Mouse (Mus musculus): ENCODE results near the gene Myt1l. TPM values are rescaled to one million over a fixed set of nuclear protein-coding genes. Genes with fewer than 3 reads are reported as not detected.

The Myt1l gene
- total RNA-seq, 2 experiments from 2014 or later = not detected

DNA sequence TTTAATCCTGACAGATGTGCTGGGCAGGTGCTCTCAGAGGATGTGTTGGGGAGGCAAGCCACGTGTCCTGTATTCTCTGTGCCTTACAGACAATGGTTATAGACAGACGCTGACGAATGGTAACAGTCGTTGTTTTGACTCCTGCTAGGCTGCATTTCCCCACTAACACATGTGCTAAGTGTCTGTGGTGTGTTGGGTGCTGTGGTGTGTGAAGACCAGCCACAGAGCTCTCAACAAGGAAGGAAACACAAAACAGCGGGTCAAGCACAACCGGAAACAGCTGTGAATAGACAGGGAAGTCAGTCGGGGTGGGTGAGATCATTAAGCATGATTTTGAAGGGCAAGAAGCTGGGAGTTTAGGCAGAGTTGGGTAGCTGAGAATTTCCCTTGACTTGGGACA, 41.1 kb downstream of the Myt1l start:
- DNase-seq = peak in 1 of 2 experiments; percentile 12

DNA sequence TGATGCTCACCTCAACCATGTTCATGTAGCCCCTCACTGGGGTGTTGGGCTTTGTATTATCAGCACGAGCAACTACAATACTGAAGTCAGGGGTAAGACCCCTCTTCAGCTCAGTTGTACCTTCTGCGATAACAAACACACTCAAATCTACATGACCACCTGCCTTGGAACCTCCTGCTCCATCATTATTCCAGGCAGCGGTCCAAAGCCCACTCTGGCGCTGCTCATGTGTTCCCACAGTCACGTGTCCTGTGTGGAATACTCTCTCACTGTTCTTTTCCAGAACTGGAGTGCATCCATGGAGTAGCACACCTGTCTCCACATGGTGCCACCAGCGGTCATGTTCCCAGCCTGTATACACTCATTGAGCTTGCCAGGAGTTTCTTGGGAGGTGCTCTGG, 42.2 kb downstream of the Myt1l start:
- DNase-seq = no peak

DNA sequence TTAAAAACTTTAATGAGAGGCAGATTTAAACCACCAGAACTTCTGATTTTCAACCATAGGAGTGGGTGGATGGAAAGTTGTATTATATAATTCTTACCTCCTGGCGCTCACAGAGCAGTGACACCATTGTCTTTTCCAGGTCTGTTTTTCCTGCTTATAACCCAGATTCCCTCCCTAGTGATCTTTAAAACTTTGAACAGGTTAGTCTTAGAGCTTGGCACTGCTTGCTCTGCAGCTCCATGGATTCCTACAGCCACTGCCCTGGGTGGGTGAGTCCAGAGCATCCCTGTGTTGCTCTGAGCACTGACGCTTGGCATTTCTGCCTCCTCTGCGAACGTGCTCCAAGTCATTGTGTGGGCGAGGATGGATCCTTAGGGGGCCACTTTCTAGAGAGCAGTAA, 43.4 kb downstream of the Myt1l start:
- DNase-seq = no peak

DNA sequence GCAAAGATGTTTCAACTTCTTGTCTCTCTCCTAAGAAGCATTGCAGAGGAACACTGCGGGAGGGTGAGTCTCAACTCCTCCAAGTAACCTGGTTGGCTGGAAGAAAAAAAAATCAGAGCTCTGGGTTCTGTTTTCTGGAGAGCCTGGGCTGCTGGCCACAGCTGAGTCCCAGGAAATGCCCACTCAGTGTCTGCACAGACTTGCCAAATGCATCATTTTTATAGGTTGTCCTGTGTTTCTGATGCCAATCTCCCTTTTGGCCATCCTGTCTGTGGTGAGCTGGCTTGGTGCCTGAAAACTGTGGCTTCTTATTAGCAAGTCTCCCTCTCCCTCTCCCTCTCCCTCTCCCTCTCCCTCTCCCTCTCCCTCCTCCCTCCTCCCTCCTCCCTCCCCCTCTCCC, 65.6 kb downstream of the Myt1l start:
- no peak for DNase-seq

- DNase-seq = no peak
Observed at GRCm38 (mm10) chr12:29599916-29600315, 71.7 kb downstream of the Myt1l start.

- no peak for DNase-seq
Observed at GRCm38 (mm10) chr12:29601223-29601622, 73.0 kb downstream of the Myt1l start.

- no peak for DNase-seq
Observed at GRCm38 (mm10) chr12:29604659-29605058, 76.5 kb downstream of the Myt1l start.

DNA sequence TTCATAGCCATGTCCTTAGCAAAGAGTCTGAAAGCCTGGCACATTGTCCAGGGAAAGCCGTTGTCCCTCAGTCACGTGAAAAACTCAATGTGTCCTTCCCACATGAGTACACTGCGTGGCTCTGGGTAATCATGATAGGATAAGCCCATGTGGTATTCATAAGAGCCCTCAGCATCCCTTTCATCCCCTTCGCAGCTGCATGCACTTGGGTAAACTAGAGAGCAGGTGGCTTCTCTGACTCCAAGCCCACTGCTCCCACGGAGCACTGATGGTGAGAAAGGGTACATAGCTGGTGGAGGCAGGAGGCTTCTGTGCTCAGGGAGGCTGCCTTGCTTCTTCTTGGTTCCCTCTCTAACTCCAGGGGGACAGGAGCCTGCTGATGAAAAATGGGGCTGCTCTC, 76.9 kb downstream of the Myt1l start:
- DNase-seq = no peak

DNA sequence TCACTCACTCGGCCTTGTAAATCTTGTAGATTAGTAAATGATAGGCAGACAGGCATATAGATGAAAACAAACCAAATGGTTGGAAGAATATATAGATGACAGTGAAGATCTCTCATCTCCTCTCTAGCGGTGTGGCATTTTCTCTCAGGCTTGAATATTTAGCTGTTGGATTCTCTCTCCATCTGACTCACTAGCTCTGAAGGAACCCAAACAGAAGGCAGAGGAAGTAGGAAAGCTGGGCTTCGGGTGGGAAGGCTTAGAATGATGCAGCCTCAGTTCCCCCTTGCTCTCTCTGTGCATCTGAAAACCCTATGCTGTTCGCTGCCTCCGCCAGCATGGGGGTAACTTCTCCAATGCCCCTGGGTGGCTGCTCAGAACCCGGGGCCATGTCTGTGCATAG, 78.0 kb downstream of the Myt1l start:
- DNase-seq = no peak

GRCm38 (mm10) chr12:29617746-29618145, 89.6 kb downstream of the Myt1l start:
- no peak for DNase-seq

DNA sequence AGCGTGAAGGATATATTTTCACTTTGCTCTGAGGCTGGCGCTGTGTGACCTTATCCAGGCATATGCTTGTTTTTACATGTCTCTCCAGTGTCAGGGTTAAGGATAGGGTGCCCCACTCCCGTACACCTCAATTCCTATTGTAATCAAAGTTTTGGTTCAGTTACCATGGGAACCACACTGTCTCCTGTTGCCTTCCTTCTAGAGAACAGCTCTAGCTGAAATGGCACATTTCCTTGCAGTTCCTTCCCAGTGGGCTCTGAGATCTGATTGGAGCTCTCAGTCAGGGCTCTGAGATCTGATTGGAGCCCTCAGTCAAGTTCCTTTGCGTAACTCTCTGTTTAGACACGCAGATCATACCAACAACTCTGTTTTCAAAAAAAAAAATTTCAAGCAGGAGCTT, 93.3 kb downstream of the Myt1l start:
- no peak for DNase-seq

DNA sequence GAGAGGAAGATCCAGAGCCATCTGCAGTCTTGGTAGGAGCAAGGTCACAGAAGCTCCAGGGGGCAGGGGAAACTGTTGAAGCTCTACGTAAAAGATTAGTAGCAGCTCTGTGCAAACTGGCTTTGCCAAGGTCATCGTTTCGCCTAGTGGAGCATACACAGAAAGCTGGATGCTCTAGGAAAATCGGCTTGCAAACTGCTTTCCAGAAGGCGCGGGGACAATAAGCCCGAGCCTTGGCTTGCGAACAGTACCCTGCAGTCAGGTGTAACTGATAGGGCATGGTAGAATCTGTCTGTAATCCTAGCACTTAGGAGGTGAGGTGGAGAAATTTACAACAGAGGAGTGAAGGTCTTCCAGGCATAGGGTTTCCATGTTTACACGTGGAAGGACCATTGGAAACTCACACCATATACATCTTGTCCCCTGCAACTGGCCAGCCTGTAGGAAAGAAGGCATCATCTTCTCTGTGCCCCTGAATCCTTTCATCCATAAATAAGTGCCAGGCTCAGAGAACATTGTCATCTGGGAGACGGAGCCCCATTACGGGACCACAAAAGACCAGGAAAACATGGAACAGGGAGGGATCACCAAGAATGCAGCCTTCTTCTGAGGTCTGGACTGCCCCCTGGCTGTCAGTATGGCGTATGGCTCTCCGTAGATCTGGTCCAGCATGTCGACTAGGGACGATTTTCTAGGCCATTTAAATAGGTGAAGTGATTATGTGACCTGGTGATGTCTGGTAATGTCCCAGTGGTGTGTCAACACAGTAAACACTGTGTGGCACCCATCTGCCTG, 100.0 kb downstream of the Myt1l start:
- DNase-seq = peak in 1 of 2 experiments; percentile 10

DNA sequence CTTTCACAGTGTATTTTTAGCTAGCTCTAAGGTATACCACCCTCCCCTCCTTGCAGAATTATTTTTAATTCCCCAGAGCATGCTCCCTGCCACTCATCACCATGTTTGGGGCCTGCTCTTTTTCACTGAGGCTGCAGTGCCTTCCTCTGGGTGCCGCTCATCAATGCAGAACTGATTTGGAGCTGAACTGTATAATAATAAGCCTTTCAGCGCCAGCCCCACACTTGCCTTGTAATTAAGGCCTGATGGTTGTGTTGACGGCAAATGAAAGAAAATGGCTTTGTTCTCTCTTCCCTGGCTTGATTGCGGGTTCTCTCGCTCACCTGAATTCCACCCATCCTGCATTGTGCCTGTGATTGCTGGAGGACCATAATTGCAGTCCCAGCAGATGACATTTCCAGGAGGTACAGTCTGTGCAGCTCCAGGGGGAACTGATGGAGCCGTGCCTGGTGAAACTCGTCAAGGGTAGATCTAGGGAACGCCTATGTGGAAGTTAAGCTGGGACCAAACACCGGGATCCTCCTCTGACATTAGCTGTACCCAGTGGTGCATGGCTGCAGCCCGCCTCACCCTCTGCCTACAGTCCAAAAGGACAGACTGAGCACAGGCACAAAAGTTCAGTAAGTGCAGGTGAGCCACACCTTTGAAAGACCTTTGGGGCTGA, 101.8 kb downstream of the Myt1l start:
- no peak for DNase-seq

- DNase-seq = no peak
Observed at GRCm38 (mm10) chr12:29634509-29634908, 106.3 kb downstream of the Myt1l start.

DNA sequence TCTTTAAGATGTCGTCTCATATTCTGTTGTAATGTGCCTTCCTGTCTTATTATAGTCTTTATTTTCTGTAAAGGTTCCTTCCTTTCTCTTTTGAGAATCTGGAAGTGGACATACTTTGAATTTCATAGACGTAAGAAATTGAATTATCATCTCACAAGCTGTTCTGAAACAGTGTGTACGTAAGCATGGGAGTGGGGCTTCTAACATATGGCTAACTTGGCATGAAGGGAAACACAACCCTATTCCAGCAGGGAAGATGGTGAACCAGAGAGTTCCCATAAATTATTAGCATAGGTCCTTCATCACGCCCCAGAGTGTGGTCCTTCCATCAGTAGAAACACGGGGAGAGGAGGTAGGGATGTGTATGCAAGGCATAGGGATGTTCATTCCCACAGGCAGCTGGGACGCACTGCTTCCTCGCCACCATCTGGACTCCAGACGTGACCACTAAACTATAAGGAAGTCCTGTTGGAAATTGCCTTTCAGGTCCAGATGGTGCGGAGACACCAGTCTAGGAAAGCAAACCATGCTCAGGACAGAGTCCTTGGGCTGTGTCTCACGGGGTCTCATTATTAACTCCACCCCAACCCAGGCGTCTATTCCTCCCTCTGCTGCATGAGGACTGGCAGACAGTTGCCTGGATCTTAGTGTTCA, 111.5 kb downstream of the Myt1l start:
- DNase-seq = no peak

GRCm38 (mm10) chr12:29640201-29640600, 112.0 kb downstream of the Myt1l start:
- DNase-seq = no peak

DNA sequence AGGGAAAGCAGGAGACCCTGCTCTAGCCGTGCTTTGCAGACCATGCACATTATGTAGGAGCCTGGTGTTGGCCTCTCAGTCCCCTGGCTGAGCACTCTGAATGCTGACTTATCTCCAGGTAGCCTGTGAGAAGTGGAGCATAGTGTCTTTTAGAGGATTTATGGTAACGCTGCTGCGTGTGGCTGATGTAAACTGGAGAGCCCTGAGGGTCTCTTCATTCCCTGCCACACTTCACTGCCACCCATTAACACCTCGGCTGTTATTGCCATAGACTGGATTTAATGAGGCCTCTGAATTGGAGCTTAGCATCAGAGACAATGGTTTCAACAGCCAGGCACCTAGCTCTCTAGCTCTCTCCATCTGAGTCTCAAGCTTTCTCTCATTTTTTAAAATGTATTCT, 114.7 kb downstream of the Myt1l start:
- DNase-seq = no peak

GRCm38 (mm10) chr12:29644091-29644490, 115.9 kb downstream of the Myt1l start:
- DNase-seq = no peak

GRCm38 (mm10) chr12:29644721-29645120, 116.5 kb downstream of the Myt1l start:
- DNase-seq = no peak

DNA sequence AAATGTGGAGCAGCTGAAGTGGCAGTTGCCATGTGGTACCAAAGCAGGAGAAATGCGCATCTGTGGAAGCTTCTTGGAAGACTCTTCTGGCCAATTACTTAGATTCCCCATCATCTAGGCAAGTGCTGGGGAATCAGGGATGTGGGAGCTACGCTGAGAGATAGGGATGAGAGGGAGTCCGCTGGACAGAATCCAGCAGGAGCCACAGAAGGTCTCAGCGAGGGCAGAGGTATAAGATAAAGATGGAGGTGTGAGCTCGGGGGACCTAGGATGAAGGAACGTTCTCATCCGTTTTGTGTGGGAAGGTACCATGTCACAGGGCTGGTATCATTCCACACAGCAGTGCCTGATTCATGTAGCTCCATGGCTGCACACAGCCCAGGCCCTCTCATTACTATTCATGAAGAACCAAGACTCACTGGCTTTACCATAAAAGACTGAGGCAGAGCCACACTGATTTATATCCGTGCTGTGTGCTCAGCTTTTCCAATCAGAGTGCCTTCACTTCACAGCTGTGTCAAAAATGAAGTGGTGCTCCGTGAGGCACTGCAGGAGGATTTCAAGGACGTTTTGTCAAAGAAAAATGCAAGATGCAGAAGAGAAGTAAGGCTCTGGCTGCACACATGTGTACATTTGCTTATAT, 121.4 kb downstream of the Myt1l start:
- DNase-seq = no peak

DNA sequence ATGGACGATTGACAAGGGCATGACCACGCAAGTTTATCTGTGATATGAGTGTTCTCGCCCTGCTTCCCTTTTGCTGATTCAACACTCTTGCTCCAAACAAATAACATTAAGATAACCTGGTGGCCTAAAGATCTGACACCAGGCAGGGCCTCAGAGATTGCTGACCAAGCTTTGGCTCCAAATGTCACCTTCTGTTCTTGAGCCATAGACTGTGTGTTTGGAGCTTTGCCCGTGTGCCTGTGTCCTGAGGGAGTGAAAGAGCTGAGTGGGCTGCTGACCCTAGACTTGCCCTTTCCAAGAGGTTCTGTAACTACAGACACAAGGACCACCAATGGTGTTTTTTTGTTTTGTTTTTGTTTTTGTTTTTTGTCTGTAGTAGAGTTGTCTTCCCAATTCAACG, 124.3 kb downstream of the Myt1l start:
- DNase-seq = no peak

DNA sequence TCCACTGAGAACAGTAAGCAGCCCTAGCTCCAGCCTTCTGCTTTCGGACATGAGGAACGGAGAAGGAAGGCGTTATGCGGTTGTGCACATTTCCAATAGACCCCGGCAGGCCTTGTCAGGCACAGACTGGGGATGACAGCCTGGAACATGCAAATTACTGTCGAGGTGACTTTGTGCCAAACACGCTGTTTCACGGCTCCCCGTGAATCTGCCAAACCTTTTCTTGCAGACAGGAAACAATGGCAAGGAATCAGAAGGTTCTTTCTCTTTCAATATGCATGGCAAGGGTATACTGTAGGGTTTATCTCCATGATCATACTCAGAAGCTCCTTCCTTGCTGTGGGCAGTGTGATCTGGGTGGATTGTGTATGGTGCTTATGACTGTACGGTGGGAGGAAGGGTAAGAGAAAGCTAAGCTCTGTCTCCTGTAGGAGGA, 127.0 kb downstream of the Myt1l start:
- DNase-seq = no peak

- DNase-seq = no peak
Observed at GRCm38 (mm10) chr12:29655673-29656072, 127.5 kb downstream of the Myt1l start.

Measured in heart, adult 18-20 months (tissue).